Mouse (Mus musculus) spleen, embryonic (tissue): ENCODE results near the gene Plcb1.
"Not testable (repeated sequence)": the region's sequence is repeated elsewhere in the genome, so short reads cannot be mapped to it uniquely, and the experiment has no call there.

Source experiments
- CTCF ChIA-PET: fragments of 350-600 bp; sonication (Branson Sonifier 250); formaldehyde crosslinking; loops from one replicate; lab custom pipeline; 2022; lab: Charles Lee

Gene Plcb1

GRCm38 (mm10) chr2:135306472-135306771 lies 520.6 kb downstream of the Plcb1 start:
- CTCF ChIA-PET = no interaction called here

GRCm38 (mm10) chr2:135307787-135308186 lies 521.9 kb downstream of the Plcb1 start:
- CTCF ChIA-PET = no interaction called here

- CTCF ChIA-PET = no interaction called here
These were observed 530.1 kb downstream of the Plcb1 start for GRCm38 (mm10) chr2:135315980-135316379.

GRCm38 (mm10) chr2:135318136-135318535 lies 532.3 kb downstream of the Plcb1 start:
- CTCF ChIA-PET = no interaction called here

- CTCF ChIA-PET = no interaction called here
These were observed 537.5 kb downstream of the Plcb1 start for GRCm38 (mm10) chr2:135323276-135323954.

- CTCF ChIA-PET = no interaction called here
These were observed 538.1 kb downstream of the Plcb1 start for GRCm38 (mm10) chr2:135323955-135324302.

GRCm38 (mm10) chr2:135328756-135329155 lies 542.9 kb downstream of the Plcb1 start:
- CTCF ChIA-PET = no interaction called here

- CTCF ChIA-PET = no interaction called here
These were observed 544.1 kb downstream of the Plcb1 start for GRCm38 (mm10) chr2:135329782-135330545.

- CTCF ChIA-PET = no interaction called here
These were observed 546.0 kb downstream of the Plcb1 start for GRCm38 (mm10) chr2:135331868-135332267.

- CTCF ChIA-PET = interaction anchor here (0.7 kb wide), 1 partner anchor 9 kb away, joined by 3 read pairs; no protein-coding TSS in a partner anchor
These were observed 570.4 kb downstream of the Plcb1 start for GRCm38 (mm10) chr2:135356311-135356710.

GRCm38 (mm10) chr2:135361798-135362197 lies 575.9 kb downstream of the Plcb1 start:
- CTCF ChIA-PET = no interaction called here

GRCm38 (mm10) chr2:135362948-135363347 lies 577.1 kb downstream of the Plcb1 start:
- CTCF ChIA-PET = no interaction called here

- CTCF ChIA-PET = no interaction called here
These were observed 584.5 kb downstream of the Plcb1 start for GRCm38 (mm10) chr2:135370259-135370835.

- CTCF ChIA-PET = not testable (repeated sequence)
These were observed 594.9 kb downstream of the Plcb1 start for GRCm38 (mm10) chr2:135380796-135381195.

GRCm38 (mm10) chr2:135381396-135381795 lies 595.5 kb downstream of the Plcb1 start:
- CTCF ChIA-PET = no interaction called here

GRCm38 (mm10) chr2:135387990-135388389 lies 602.1 kb downstream of the Plcb1 start:
- CTCF ChIA-PET = no interaction called here

GRCm38 (mm10) chr2:135394698-135395097 lies 608.8 kb downstream of the Plcb1 start:
- CTCF ChIA-PET = no interaction called here

- CTCF ChIA-PET = no interaction called here
These were observed 610.5 kb downstream of the Plcb1 start for GRCm38 (mm10) chr2:135396375-135396774.

- CTCF ChIA-PET = no interaction called here
These were observed 612.1 kb downstream of the Plcb1 start for GRCm38 (mm10) chr2:135397970-135398369.

GRCm38 (mm10) chr2:135399760-135400159 lies 613.9 kb downstream of the Plcb1 start:
- CTCF ChIA-PET = no interaction called here

- CTCF ChIA-PET = no interaction called here
These were observed 617.0 kb downstream of the Plcb1 start for GRCm38 (mm10) chr2:135402916-135403315.

GRCm38 (mm10) chr2:135403344-135403743 lies 617.5 kb downstream of the Plcb1 start:
- CTCF ChIA-PET = no interaction called here

GRCm38 (mm10) chr2:135404095-135404494 lies 618.2 kb downstream of the Plcb1 start:
- CTCF ChIA-PET = no interaction called here
